Mouse (Mus musculus) thymus, postnatal 36 days (tissue): Measurements from ENCODE around the gene Ryr1.

Experiments
- DNase-seq, 2 experiments: peaks; one replicate each; pipeline ENCODE4 v3.0.0; 2022; ENCODE audit warnings: mixed read lengths in 2 of 2

Ryr1 gene

GRCm38 (mm10) chr7:29124970-29125369, at the start of gene Ryr1:
Ryr1 (minus strand) TSS chr7:29125179.
- DNase-seq, result peak; percentile 56 to 74

- no peak for DNase-seq
Measured at GRCm38 (mm10) chr7:29172390-29173016, 47.5 kb upstream of the Ryr1 start.

GRCm38 (mm10) chr7:29171562-29172097, 46.7 kb upstream of the Ryr1 start:
- DNase-seq, result no peak

GRCm38 (mm10) chr7:29170755-29171561, 46.0 kb upstream of the Ryr1 start:
- DNase-seq, result peak in 1 of 2 experiments; percentile 33

- DNase-seq, result peak in 1 of 2 experiments; percentile 42
Measured at GRCm38 (mm10) chr7:29170066-29170754, 45.2 kb upstream of the Ryr1 start, which contains the start of the genes Ggn and Spred3. Ggn (plus strand) TSS chr7:29170210. Spred3 (minus strand) TSS chr7:29170411.

- peak in 1 of 2 experiments; percentile 48 for DNase-seq
Measured at GRCm38 (mm10) chr7:29169231-29170065, 44.5 kb upstream of the Ryr1 start.

GRCm38 (mm10) chr7:29168791-29169230, 43.8 kb upstream of the Ryr1 start:
- no peak for DNase-seq

- DNase-seq, result no peak
Measured at GRCm38 (mm10) chr7:29168121-29168695, 43.2 kb upstream of the Ryr1 start.

- DNase-seq, result no peak
Measured at GRCm38 (mm10) chr7:29167656-29168055, 42.7 kb upstream of the Ryr1 start.

GRCm38 (mm10) chr7:29162750-29163525, 38.0 kb upstream of the Ryr1 start:
- DNase-seq, result peak in 1 of 2 experiments; percentile 67

GRCm38 (mm10) chr7:29162294-29162693, 37.3 kb upstream of the Ryr1 start:
- no peak for DNase-seq

- DNase-seq, result no peak
Measured at GRCm38 (mm10) chr7:29158264-29158663, 33.3 kb upstream of the Ryr1 start.

- peak; percentile 83 to 88 for DNase-seq
Measured at GRCm38 (mm10) chr7:29155838-29156782, 31.1 kb upstream of the Ryr1 start, which contains the start of gene Fam98c. Fam98c (minus strand) TSS chr7:29156234.

GRCm38 (mm10) chr7:29155196-29155837, 30.3 kb upstream of the Ryr1 start:
- peak; percentile 85 to 88 for DNase-seq

GRCm38 (mm10) chr7:29154018-29154720, 29.2 kb upstream of the Ryr1 start:
- no peak for DNase-seq

GRCm38 (mm10) chr7:29151486-29151885, 26.5 kb upstream of the Ryr1 start:
- DNase-seq, result peak in 1 of 2 experiments; percentile 56

GRCm38 (mm10) chr7:29148771-29149170, 23.8 kb upstream of the Ryr1 start:
- no peak for DNase-seq

- no peak for DNase-seq
Measured at GRCm38 (mm10) chr7:29146625-29147367, 21.8 kb upstream of the Ryr1 start.
